Comparison of ENCODE assay signal across 11 mouse cellular contexts in the genomic region with DNA sequence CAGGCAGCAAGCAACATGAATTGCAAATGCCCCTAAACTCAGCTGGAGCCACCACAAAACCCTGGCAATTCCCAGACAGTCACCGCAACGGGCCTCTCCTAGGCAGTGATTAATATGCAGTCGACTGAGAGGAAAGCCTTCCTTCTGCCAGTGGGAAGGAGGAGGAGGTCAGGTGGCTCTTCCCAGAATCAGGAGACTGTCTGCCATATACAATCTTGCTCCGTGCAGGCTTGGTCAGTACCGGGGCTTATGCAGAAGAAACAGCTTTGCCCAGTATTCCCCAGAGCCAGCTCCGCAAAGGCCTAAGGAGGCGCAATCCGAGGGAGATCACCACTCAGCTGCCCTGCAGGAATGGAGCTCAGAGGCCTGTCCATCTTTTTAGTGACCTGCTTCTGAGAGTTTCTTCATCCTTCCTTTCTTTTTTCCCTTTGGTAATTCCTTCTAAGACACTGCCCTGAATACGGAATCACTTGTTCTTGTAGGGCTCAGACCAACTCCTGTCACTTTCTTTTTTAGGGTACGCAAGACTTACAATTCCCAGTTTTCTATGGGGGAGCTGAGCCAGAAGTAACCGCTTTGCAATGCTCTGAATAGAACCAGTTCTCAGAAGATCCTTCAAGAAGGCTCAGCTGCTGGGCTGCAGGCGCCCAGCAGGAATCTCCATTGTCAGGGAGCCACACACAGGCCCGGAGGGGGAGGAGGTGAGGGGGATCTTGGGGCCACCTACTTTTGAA.
DNase-seq lines count a peak whose midpoint lies in the region; ATAC-seq and TF ChIP-seq lines count a peak whose summit lies in the region.
"Had no signal": no experiment of that assay in that cellular context is flagged by ENCODE, and none has a peak within 500 bp of the region (broad histone marks: within the 10 kb centered on the region; RNA-seq: fewer than 3 reads in every experiment).

No protein-coding gene starts in this region.

- no peaks in the 10 kb centered on the region for H3K9me3 ChIP-seq in forebrain, embryonic 10.5 days
- no peaks in the 10 kb centered on the region for H3K9me3 ChIP-seq in hindbrain, postnatal 0 days (ENCODE audit: low read length)
- H3K9me3 ChIP-seq in neural tube, embryonic 14.5 days (ENCODE audit: control insufficient read depth, low read length) = no peaks in the 10 kb centered on the region

- no peak overlapping the region for H3K4me2 ChIP-seq in hindbrain, postnatal 0 days (ENCODE audit: low read depth, low read length)
- no peak overlapping the region for H3K4me2 ChIP-seq in neural tube, embryonic 14.5 days (ENCODE audit: low read depth, low read length)
- H3K4me2 ChIP-seq: lung, embryonic 14.5 days had no signal

- TF ChIP-seq CTCF in hindbrain, postnatal 0 days (IDR thresholded peaks at IDR 0.05; ENCODE audit: low read depth) = no peak

- no peaks in the 10 kb centered on the region; the same call in 1 of the 2 replicates for H3K36me3 ChIP-seq in forebrain, embryonic 10.5 days (replicated peaks)
- no peaks in the 10 kb centered on the region for H3K36me3 ChIP-seq in hindbrain, postnatal 0 days (ENCODE audit: insufficient read depth, low read length)
- H3K36me3 ChIP-seq in neural tube, embryonic 14.5 days (ENCODE audit: control insufficient read depth, insufficient read depth, low read length) = no peaks in the 10 kb centered on the region

- H3K27ac ChIP-seq in forebrain, embryonic 10.5 days = peak overlapping the region; percentile 81
- H3K27ac ChIP-seq in hindbrain, postnatal 0 days = peak overlapping the region; percentile 58; the same call in 1 of the 2 replicates
- H3K27ac ChIP-seq in neural tube, embryonic 14.5 days (ENCODE audit: low read depth, low read length) = no peak overlapping the region

- WGBS in forebrain, embryonic 10.5 days = 15% methylated on average over 13 of the region's 13 CpGs
- WGBS in hindbrain, postnatal 0 days = 17% methylated on average over 13 of the region's 13 CpGs
- WGBS in neural tube, embryonic 14.5 days = 11% methylated on average over 13 of the region's 13 CpGs

- peaks cover 90% of the 10 kb centered on the region for H3K4me1 ChIP-seq in forebrain, embryonic 10.5 days
- H3K4me1 ChIP-seq in hindbrain, postnatal 0 days (ENCODE audit: insufficient read depth, low read length) = peaks cover 32% of the 10 kb centered on the region
- peaks cover 8% of the 10 kb centered on the region; the same call in 1 of the 2 replicates for H3K4me1 ChIP-seq in neural tube, embryonic 14.5 days (ENCODE audit: control insufficient read depth, insufficient read depth, low read length)

- H3K27me3 ChIP-seq in forebrain, embryonic 10.5 days (ENCODE audit: poor library complexity, severe bottlenecking) = peaks cover 73% of the 10 kb centered on the region
- 0 out of 2 replicates have a peak, but pooled peaks cover 5% of the 10 kb centered on the region for H3K27me3 ChIP-seq in hindbrain, postnatal 0 days (ENCODE audit: insufficient read depth, low read length)
- no peaks in the 10 kb centered on the region for H3K27me3 ChIP-seq in neural tube, embryonic 14.5 days (ENCODE audit: control insufficient read depth, insufficient read depth, low read length)
- H3K27me3 ChIP-seq: Patski had no signal

- peak overlapping the region; percentile 27; the same call in 1 of the 2 replicates for H3K4me3 ChIP-seq in forebrain, embryonic 10.5 days
- no peak overlapping the region for H3K4me3 ChIP-seq in hindbrain, postnatal 0 days (ENCODE audit: low read length)
- H3K4me3 ChIP-seq in neural tube, embryonic 14.5 days (ENCODE audit: low read depth, low read length) = no peak overlapping the region

- peak; percentile 60 to 63 for DNase-seq in cerebellum, postnatal 10 days
- no peak for DNase-seq in cerebellum, adult 9-11 months
- DNase-seq in forebrain, embryonic 10.5 days (ENCODE audit: extremely low spot score, low spot score) = peak; percentile 81
- peak; percentile 61 for DNase-seq in hindbrain, postnatal 0 days (ENCODE audit: low spot score)
- DNase-seq in kidney, postnatal 10 days = no peak
- DNase-seq in MN1 (ENCODE audit: low spot score) = no peak
- DNase-seq: gastrocnemius, postnatal 10 days; lung, embryonic 14.5 days had no signal

- H3K9ac ChIP-seq in hindbrain, postnatal 0 days (replicated peaks; ENCODE audit: low read length) = no peak overlapping the region
- no peak overlapping the region for H3K9ac ChIP-seq in neural tube, embryonic 14.5 days (replicated peaks; ENCODE audit: low read depth, low read length)
- H3K9ac ChIP-seq: lung, embryonic 14.5 days had no signal

- ATAC-seq in hindbrain, postnatal 0 days = peak; percentile 61
- peak; percentile 60; the same call in 1 of the 2 replicates for ATAC-seq in neural tube, embryonic 14.5 days (ENCODE audit: low read depth)
- ATAC-seq in erythroid progenitor cell, adult 5-6 weeks (replicated peaks; ENCODE audit: low FRiP score, poor library complexity, severe bottlenecking) = no peak
- ATAC-seq: Patski had no signal

Comparison
In these comparisons a context has a peak if more than half of its experiments do, and no peak if none do; other contexts are left out.
1. DNase-seq: peak in cerebellum, postnatal 10 days (2 of 2), forebrain, embryonic 10.5 days (single experiment) and hindbrain, postnatal 0 days (single experiment); none in cerebellum, adult 9-11 months (single experiment), kidney, postnatal 10 days (single experiment) and MN1 (single experiment).